Mouse (Mus musculus) thymus, adult 18-20 months (tissue): ENCODE measurements around the gene Atp1a3.

Source experiments
- DNase-seq, 2 experiments: peaks; one replicate each; pipeline ENCODE4 v3.0.0; 2022; ENCODE audit warnings: mixed read lengths in 2 of 2

Atp1a3 gene

GRCm38 (mm10) chr7:24954450-24954849 is 51.3 kb downstream of the Atp1a3 start:
- peak; percentile 34 to 55 for DNase-seq

DNA sequence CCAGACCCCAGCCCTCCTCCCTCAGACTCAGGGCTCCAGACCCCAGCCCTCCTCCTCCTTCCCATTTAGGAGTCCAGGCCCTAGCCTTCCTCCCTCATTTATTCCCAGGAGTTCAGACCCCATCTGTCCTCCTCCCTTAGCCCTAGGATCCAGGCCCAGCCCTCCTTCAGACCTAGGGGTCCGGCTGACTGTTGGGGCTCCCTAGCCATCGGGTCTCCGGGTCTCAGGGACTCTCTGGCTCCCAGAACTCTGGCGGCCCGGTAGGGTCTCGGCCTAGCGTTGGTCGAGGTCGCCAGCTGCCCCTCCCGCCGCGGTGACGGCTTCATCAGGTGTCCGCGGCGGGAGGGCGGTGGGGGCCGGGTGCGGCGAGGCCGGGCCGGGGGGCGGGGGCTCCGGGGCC is 51.8 kb downstream of the Atp1a3 start:
- no peak for DNase-seq

DNA sequence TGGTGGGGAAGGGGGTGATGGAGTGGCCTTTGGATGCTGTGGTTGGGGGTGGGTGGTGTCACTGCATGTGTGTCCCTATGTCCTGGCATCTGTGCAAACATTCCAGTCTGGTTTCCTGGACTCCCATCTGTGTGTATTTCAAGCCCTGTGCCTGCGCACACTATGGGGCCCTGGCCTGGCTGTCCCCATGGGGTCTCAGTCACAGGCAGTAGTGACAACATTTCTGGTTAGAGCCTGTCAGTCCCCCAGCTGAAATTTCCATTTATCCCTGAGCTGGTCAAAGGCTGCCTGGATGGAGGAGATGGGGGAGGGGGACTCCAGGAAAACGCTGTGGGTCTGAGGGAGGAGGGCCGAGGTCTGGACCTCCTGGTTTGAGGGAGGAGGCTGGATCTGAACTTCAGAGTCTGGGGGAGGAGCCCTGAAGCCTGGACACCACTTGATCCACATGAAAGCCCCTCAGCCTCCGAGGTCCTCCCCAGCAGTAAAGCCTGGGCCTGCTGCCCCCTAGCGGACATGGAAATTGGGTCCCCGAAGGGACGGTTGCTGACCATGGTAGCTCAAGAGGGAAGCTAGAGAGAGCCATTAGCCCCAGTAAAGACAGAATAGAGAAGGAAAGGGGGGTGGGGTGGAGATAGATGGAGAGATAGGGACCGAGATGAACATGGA is 55.7 kb downstream of the Atp1a3 start:
- DNase-seq: peak; percentile 43 to 53

DNA sequence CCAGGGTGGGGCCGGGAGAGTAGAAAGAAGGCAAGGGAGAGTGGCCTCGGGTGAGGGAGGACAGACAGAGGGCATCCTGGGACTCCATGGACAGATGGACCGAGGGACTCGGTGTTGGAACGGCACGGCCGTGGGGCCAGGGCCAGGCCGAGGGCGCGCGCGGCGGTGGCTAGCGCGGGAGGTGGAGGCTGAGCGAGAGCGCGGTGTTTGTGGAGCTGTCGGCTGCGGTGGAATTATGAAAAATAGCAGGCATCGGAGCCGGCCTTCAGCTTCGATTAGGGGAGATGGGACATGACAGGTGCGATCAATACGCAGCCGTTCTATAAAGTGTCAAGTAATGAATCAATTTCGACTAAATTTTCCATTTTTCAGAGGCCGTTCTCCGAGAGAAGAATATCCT is 57.0 kb downstream of the Atp1a3 start:
- DNase-seq: no peak

GRCm38 (mm10) chr7:24947316-24948048 is 58.3 kb downstream of the Atp1a3 start:
- no peak for DNase-seq

DNA sequence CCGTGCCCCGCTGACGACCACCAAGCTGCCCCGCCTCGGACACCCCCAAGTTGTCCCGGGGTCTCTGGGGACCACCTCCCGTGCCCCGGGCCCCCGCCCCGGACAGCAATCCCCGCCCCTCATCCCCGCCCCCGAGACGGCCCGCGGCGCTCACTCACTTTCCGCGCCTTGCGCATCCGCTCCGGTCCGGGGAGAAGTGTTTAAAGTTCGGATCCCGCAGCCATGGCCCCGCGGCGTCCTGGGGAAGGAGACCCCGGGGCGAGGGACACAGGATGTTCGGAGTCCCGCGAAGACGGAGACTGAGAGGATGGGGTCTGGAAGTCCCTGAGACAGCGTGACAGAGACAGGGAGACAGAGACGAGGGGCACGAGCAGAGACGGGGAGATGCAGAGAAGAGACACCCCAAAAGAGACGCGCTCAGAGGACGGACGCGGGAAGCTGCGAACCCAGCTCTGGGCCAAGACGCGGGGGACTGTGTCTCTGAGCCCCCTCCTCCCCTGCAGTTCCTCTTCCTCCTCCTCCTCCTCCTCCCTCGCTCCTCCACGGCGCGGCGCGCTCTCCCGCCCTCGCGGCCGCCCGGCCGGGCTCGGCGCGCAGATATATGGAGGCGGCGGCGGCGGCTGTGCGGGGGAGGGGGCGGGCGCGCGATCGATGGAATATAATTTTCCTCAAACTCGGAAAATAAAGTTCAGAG is 61.4 kb downstream of the Atp1a3 start, which contains the start of gene Gm4881:
Gm4881 (minus strand) TSS at position 238 of the 694 bp plus-strand sequence.
- no peak for DNase-seq

DNA sequence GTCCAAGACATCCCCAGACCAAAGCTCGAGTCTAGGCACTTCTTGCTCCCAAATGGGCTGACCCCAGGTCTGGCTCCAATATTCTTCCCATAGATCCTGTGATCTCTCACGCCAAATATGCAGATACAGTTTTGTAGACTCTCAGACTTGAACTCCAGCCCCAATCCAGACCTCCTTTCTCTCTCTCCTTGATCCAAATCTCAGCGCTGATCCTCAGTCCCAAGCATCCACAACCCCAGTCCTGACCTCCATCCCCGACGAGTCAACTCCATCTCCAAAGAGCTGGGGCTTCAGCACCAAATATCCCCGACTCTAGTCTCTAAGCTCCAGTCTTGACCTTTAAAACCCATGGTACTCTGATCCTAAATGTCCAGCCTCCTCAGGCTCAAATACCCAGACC is 62.1 kb downstream of the Atp1a3 start:
- DNase-seq: no peak

DNA sequence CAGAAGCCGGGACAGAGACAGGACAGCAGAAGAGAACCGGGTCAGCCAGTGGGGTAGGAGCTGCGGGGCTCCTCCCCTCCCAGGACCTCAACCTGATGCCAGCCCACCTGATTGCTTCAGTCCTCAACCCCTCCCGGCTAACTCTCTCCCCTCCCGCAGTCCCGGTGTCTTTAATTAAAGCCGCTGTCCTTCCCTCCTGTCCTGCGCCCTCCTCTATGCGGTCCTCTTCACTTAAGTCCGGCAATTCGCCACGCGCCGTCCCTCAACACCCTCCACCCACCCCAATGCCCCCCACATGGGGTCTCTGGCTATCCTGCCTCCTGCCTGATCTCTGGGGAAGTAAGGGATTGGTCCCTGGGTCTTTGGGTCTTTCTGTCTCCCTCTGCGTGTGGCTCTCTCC is 74.1 kb downstream of the Atp1a3 start:
- DNase-seq: no peak

DNA sequence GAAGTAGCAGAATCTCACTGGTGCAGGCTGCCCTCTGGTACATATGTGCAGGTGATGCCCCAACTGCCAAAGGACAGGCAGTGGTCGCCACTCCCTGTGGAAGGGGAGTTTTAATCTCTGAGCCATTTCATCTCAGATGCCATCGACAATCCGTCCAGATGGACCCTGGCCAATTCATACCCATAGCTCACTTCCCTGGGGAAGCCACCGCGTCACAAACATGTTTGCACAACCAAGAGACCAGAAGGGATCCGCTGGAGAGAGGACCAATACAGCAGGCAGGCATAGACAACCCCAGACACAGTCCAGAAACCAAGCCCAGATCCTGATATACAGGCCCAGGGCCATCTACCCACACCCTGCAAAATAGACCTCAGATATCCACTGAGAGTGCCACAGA is 75.3 kb downstream of the Atp1a3 start:
- no peak for DNase-seq
